Mouse (Mus musculus): Measurements from ENCODE around the gene Itsn1. TPM values are rescaled to one million over a fixed set of nuclear protein-coding genes. Genes with fewer than 3 reads are reported as not detected.

Gene Itsn1
- total RNA-seq, 1 experiment from 2014 or later = 39.3 TPM

GRCm38 (mm10) chr16:91848505-91848904 lies 119.4 kb downstream of the Itsn1 start:
- no peak for DNase-seq

GRCm38 (mm10) chr16:91848906-91849603 lies 120.0 kb downstream of the Itsn1 start:
- DNase-seq = no peak

GRCm38 (mm10) chr16:91850175-91850574 lies 121.1 kb downstream of the Itsn1 start:
- no peak for DNase-seq

- peak; percentile 38 for DNase-seq
Observed at GRCm38 (mm10) chr16:91851456-91852231, 122.6 kb downstream of the Itsn1 start.

- no peak for DNase-seq
Observed at GRCm38 (mm10) chr16:91852753-91853152, 123.7 kb downstream of the Itsn1 start.

- no peak for DNase-seq
Observed at GRCm38 (mm10) chr16:91853223-91853622, 124.1 kb downstream of the Itsn1 start.

- no peak for DNase-seq
Observed at GRCm38 (mm10) chr16:91858695-91859094, 129.6 kb downstream of the Itsn1 start.

GRCm38 (mm10) chr16:91859203-91859602 lies 130.1 kb downstream of the Itsn1 start:
- no peak for DNase-seq

- DNase-seq = no peak
Observed at GRCm38 (mm10) chr16:91859958-91860357, 130.9 kb downstream of the Itsn1 start.

GRCm38 (mm10) chr16:91860471-91861125 lies 131.5 kb downstream of the Itsn1 start:
- DNase-seq = no peak

GRCm38 (mm10) chr16:91861784-91862371 lies 132.8 kb downstream of the Itsn1 start:
- DNase-seq = no peak

GRCm38 (mm10) chr16:91862836-91863235 lies 133.8 kb downstream of the Itsn1 start:
- DNase-seq = no peak

- DNase-seq = no peak
Observed at GRCm38 (mm10) chr16:91864646-91865332, 135.7 kb downstream of the Itsn1 start.

GRCm38 (mm10) chr16:91865570-91866257 lies 136.6 kb downstream of the Itsn1 start:
- DNase-seq = no peak

GRCm38 (mm10) chr16:91866258-91866634 lies 137.2 kb downstream of the Itsn1 start:
- no peak for DNase-seq

- no peak for DNase-seq
Observed at GRCm38 (mm10) chr16:91867672-91868071, 138.6 kb downstream of the Itsn1 start.

- DNase-seq = no peak
Observed at GRCm38 (mm10) chr16:91868943-91869911, 140.1 kb downstream of the Itsn1 start.

- no peak for DNase-seq
Observed at GRCm38 (mm10) chr16:91870158-91870582, 141.1 kb downstream of the Itsn1 start.

- DNase-seq = no peak
Observed at GRCm38 (mm10) chr16:91871188-91871587, 142.1 kb downstream of the Itsn1 start.

- DNase-seq = no peak
Observed at GRCm38 (mm10) chr16:91873695-91874094, 144.6 kb downstream of the Itsn1 start.

Measured in adrenal gland, postnatal 25 days (tissue).